Mouse (Mus musculus) right cerebral cortex, adult 2 months (tissue): Measurements from ENCODE around the gene Cfap221.

Experiments
- DNase-seq, 2 experiments: peaks; one replicate each; pipeline ENCODE4 v3.0.0; 2021 to 2022; ENCODE audit warnings: low spot score in 2 of 2

Cfap221 gene

GRCm38 (mm10) chr1:119902551-119903230, 94.3 kb downstream of the Cfap221 start:
- no peak for DNase-seq

GRCm38 (mm10) chr1:119899195-119900123, 97.6 kb downstream of the Cfap221 start:
- peak; percentile 41 to 61 for DNase-seq

GRCm38 (mm10) chr1:119894936-119895335, 102.1 kb downstream of the Cfap221 start:
- DNase-seq = peak; percentile 57 to 59

- no peak for DNase-seq
These were observed 103.4 kb downstream of the Cfap221 start for GRCm38 (mm10) chr1:119893600-119893999.

GRCm38 (mm10) chr1:119892933-119893332, 104.1 kb downstream of the Cfap221 start:
- no peak for DNase-seq

- no peak for DNase-seq
These were observed 105.2 kb downstream of the Cfap221 start for GRCm38 (mm10) chr1:119891865-119892264.

GRCm38 (mm10) chr1:119891149-119891548, 105.9 kb downstream of the Cfap221 start:
- peak; percentile 73 for DNase-seq

- DNase-seq = no peak
These were observed 107.7 kb downstream of the Cfap221 start for GRCm38 (mm10) chr1:119889347-119889746.

- peak in 1 of 2 experiments; percentile 23 for DNase-seq
These were observed 110.7 kb downstream of the Cfap221 start for GRCm38 (mm10) chr1:119886320-119886719.

GRCm38 (mm10) chr1:119884272-119884671, 112.8 kb downstream of the Cfap221 start:
- peak in 1 of 2 experiments; percentile 69 for DNase-seq

- DNase-seq = peak; percentile 48 to 66
These were observed 118.1 kb downstream of the Cfap221 start for GRCm38 (mm10) chr1:119878909-119879308.

GRCm38 (mm10) chr1:119877469-119877868, 119.6 kb downstream of the Cfap221 start:
- no peak for DNase-seq
